Mouse (Mus musculus) midbrain, embryonic 16.5 days (tissue): ENCODE results near the gene Hps3. TPM values are rescaled to one million over a fixed set of nuclear protein-coding genes. Genes with fewer than 3 reads are reported as not detected.
"Not testable (repeated sequence)": the region's sequence is repeated elsewhere in the genome, so short reads cannot be mapped to it uniquely, and the experiment has no call there.

Experiments
- ATAC-seq: fragments of 200-750 bp; cut with Nextera tagmentation; 2 replicates; pipeline ENCODE4 v1.8.0; 2017; ENCODE audit warnings: moderate TSS enrichment
- H3K27ac ChIP-seq: fragments of 300-500 bp; sonication (generic); 2 replicates; pipeline ENCODE4 v1.5.1; 2014; ENCODE audit warnings: mild to moderate bottlenecking, low read length, mixed read lengths
- H3K27me3 ChIP-seq: fragments of 300-500 bp; sonication (generic); 2 replicates; pipeline ENCODE4 v1.6.1; 2014; ENCODE audit warnings: low read depth, low read length, mixed read lengths; ENCODE audit not compliant: control insufficient read depth, insufficient read depth
- H3K36me3 ChIP-seq: fragments of 300-500 bp; sonication (generic); 2 replicates; pipeline ENCODE4 v1.6.1; 2014; ENCODE audit warnings: mild to moderate bottlenecking, low read length, moderate library complexity, mixed read lengths; ENCODE audit not compliant: control insufficient read depth, insufficient read depth
- H3K4me1 ChIP-seq: fragments of 300-500 bp; sonication (generic); 2 replicates; pipeline ENCODE4 v1.6.1; 2014; ENCODE audit warnings: mild to moderate bottlenecking, low read length, mixed read lengths; ENCODE audit not compliant: control insufficient read depth, insufficient read depth
- H3K4me2 ChIP-seq: fragments of 300-500 bp; sonication (generic); 2 replicates; pipeline ENCODE4 v1.6.1; 2014; ENCODE audit warnings: mild to moderate bottlenecking, low read length, mixed read lengths
- H3K4me3 ChIP-seq: fragments of 300-500 bp; sonication (generic); 2 replicates; pipeline ENCODE4 v1.5.1; 2014; ENCODE audit warnings: low read depth, mild to moderate bottlenecking, low read length, moderate library complexity, mixed read lengths
- H3K9ac ChIP-seq: fragments of 300-500 bp; sonication (generic); 2 replicates; pipeline ENCODE4 v1.6.1; 2014; ENCODE audit warnings: low read depth, low read length, mixed read lengths
- H3K9me3 ChIP-seq: fragments of 300-500 bp; sonication (generic); replicated peaks from 2 replicates; pipeline ENCODE4 v1.6.1; 2014; ENCODE audit warnings: mild to moderate bottlenecking, low read length, mixed read lengths; ENCODE audit not compliant: control insufficient read depth, poor library complexity, severe bottlenecking
- WGBS: fragments of 180-500 bp; shearing (Covaris S2); extraction: QIAGEN DNeasy Blood & Tissue Kit; methylation state at CpG from one replicate; pipeline ENCODE4 v1.1.7; 2014; 5-methylcytosine and 5-hydroxymethylcytosine counted together
- polyA plus RNA-seq: library from polyadenylated mRNA; unstranded; fragments of >200 nt; fragmentation: Nextera tagmentation; extraction: Ambion mirVana; gene quantifications from 2 replicates; pipeline ENCODE4 v1.2.1, GENCODE M21; 2015

Hps3 gene
- polyA plus RNA-seq, 1 experiment from 2014 or later: 12.3 TPM

- H3K36me3 ChIP-seq: no peaks in the 10 kb centered on the region
- no peak overlapping the region for H3K9ac ChIP-seq
- H3K27ac ChIP-seq: no peak overlapping the region
- 90% methylated on average over 3 of the region's 3 CpGs for WGBS
- no peaks in the 10 kb centered on the region for H3K4me1 ChIP-seq
- H3K9me3 ChIP-seq: no peaks in the 10 kb centered on the region
- ATAC-seq: no peak
- no peaks in the 10 kb centered on the region for H3K27me3 ChIP-seq
- H3K4me2 ChIP-seq: no peak overlapping the region
- H3K4me3 ChIP-seq: no peak overlapping the region
Observed at GRCm38 (mm10) chr3:19962769-19963513, 72.2 kb downstream of the Hps3 start.

DNA sequence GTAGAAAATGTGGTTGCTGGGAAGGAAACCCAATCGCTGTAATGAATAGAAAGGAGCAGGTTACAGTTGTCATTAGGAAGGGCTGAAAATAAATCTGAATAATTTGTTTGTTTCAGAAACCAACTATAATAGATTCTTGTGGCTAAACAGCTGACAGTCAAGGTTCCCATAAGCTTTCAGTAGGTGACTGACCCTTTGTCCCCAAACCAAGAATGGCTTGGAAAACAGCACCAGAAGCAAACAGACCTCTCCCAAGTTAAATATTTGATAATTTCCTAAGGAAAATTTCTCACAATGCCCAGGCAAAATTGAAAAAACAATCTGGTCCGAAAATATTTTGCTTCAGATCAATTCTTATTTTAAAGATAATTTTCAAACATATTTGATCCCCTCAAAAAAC, 73.8 kb downstream of the Hps3 start:
- Histone ChIP-seq H3K36me3 (no peaks in the 10 kb centered on the region), H3K27ac (no peak overlapping the region), H3K4me1 (no peaks in the 10 kb centered on the region), H3K4me2 (no peak overlapping the region), H3K9me3 (no peaks in the 10 kb centered on the region), H3K4me3 (no peak overlapping the region), H3K9ac (no peak overlapping the region), H3K27me3 (no peaks in the 10 kb centered on the region)
- WGBS: 96% methylated on average over 2 of the region's 2 CpGs
- no peak for ATAC-seq

GRCm38 (mm10) chr3:19960570-19961114, 74.5 kb downstream of the Hps3 start:
- no peaks in the 10 kb centered on the region for H3K36me3 ChIP-seq
- no peak overlapping the region for H3K4me3 ChIP-seq
- H3K9me3 ChIP-seq: no peaks in the 10 kb centered on the region
- H3K9ac ChIP-seq: no peak overlapping the region
- no peaks in the 10 kb centered on the region for H3K4me1 ChIP-seq
- ATAC-seq: no peak
- peak overlapping the region; percentile 20; the same call in 1 of the 2 replicates for H3K27ac ChIP-seq
- H3K27me3 ChIP-seq: no peaks in the 10 kb centered on the region
- H3K4me2 ChIP-seq: no peak overlapping the region
- WGBS: 75% methylated on average over 3 of the region's 3 CpGs

GRCm38 (mm10) chr3:19958983-19959382, 76.1 kb downstream of the Hps3 start:
- ATAC-seq: no peak
- no peaks in the 10 kb centered on the region for H3K4me1 ChIP-seq
- H3K9ac ChIP-seq: no peak overlapping the region
- no peak overlapping the region for H3K4me2 ChIP-seq
- WGBS: 78% methylated on average over 1 of the region's 1 CpGs
- H3K36me3 ChIP-seq: no peaks in the 10 kb centered on the region
- no peaks in the 10 kb centered on the region for H3K27me3 ChIP-seq
- no peaks in the 10 kb centered on the region for H3K9me3 ChIP-seq
- H3K27ac ChIP-seq: no peak overlapping the region
- no peak overlapping the region for H3K4me3 ChIP-seq

DNA sequence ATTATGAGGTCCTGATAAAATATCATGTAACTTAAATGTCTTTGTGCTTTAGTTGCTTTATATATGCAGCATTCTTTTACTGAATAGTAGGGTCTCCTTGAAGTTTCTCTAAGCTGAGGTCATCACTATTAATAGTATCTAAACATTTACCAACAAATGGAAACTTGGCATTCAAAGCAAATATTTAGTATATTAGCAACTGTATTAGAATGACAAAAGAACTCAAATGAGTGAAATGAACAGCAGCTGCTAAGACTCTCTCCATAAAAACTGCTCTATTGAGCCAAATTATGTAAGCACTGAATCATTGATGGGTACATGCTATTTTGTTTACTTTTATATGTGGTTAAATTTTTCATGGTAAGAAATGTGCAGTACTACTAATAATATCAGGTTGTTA, 77.1 kb downstream of the Hps3 start:
- Histone ChIP-seq H3K9ac (no peak overlapping the region), H3K4me1 (no peaks in the 10 kb centered on the region), H3K36me3 (no peaks in the 10 kb centered on the region), H3K4me3 (no peak overlapping the region), H3K27ac (no peak overlapping the region), H3K27me3 (no peaks in the 10 kb centered on the region), H3K4me2 (no peak overlapping the region), H3K9me3 (no peaks in the 10 kb centered on the region)
- ATAC-seq: no peak

- H3K9me3 ChIP-seq: no peaks in the 10 kb centered on the region
- H3K4me3 ChIP-seq: no peak within 1 kb of the TSS
- no peak within 1 kb of the TSS for H3K27ac ChIP-seq
- H3K4me2 ChIP-seq: no peak within 1 kb of the TSS
- no peaks in the 10 kb centered on the region for H3K27me3 ChIP-seq
- no peaks in the 10 kb centered on the region for H3K4me1 ChIP-seq
- H3K36me3 ChIP-seq: no peaks in the 10 kb centered on the region
- ATAC-seq: peak; percentile 32; the same call in 1 of the 2 replicates
- 21% methylated on average over 5 of the region's 5 CpGs for WGBS
- H3K9ac ChIP-seq: no peak within 1 kb of the TSS
Observed at GRCm38 (mm10) chr3:19956885-19957284, 78.2 kb downstream of the Hps3 start, which contains the start of gene Cp. Gene Cp, plus strand, starts transcription at chr3:19957054.

DNA sequence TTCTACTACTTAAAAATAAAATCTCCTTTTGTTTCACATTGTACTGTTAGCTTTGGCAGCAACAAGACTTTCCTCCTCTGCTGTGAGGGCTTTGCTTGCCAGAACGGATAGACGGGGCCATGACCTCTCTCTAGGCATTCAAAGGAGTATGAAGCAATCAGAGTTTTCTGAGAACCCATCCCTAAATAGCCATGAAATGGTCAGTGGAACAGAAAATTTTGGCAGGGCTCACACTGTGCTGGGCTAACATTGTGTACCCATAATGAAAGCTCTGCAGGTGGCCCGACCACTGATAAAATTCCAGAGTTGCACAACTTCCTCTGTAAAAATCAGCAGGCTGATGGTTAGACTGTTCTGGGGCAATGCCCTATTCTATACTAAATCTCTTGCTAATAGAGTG, 81.2 kb downstream of the Hps3 start:
- no peaks in the 10 kb centered on the region for H3K36me3 ChIP-seq
- no peak overlapping the region for H3K4me2 ChIP-seq
- no peak overlapping the region for H3K4me3 ChIP-seq
- no peaks in the 10 kb centered on the region for H3K27me3 ChIP-seq
- no peak overlapping the region for H3K27ac ChIP-seq
- H3K9me3 ChIP-seq: no peaks in the 10 kb centered on the region
- peak; percentile 62; the same call in 1 of the 2 replicates for ATAC-seq
- H3K4me1 ChIP-seq: no peaks in the 10 kb centered on the region
- WGBS: 13% methylated on average over 3 of the region's 3 CpGs
- H3K9ac ChIP-seq: no peak overlapping the region

DNA sequence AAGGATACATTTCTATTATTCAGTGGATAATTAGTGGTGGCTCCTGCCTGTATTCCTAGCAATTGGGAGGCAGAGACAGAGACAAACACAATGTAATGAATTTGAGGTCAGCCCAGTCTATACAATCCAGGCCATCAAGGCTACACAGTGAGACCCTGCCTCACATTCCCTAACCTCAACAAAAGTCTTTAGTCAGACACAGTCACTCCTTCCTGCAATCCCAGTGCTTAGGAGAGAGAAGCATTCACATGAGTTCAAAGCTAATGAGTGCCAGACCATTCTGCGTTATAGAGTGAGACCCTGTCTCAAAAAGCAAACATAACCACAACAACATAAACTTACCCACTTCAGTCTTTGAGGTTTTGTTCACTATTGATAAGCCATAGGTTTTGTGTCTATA, 81.7 kb downstream of the Hps3 start:
- H3K4me1 ChIP-seq: no peaks in the 10 kb centered on the region
- H3K4me2 ChIP-seq: no peak overlapping the region
- WGBS: 24% methylated on average over 1 of the region's 1 CpGs
- H3K27ac ChIP-seq: no peak overlapping the region
- no peaks in the 10 kb centered on the region for H3K27me3 ChIP-seq
- no peak overlapping the region for H3K4me3 ChIP-seq
- H3K9me3 ChIP-seq: no peaks in the 10 kb centered on the region
- no peak overlapping the region for H3K9ac ChIP-seq
- H3K36me3 ChIP-seq: no peaks in the 10 kb centered on the region
- ATAC-seq: no peak

DNA sequence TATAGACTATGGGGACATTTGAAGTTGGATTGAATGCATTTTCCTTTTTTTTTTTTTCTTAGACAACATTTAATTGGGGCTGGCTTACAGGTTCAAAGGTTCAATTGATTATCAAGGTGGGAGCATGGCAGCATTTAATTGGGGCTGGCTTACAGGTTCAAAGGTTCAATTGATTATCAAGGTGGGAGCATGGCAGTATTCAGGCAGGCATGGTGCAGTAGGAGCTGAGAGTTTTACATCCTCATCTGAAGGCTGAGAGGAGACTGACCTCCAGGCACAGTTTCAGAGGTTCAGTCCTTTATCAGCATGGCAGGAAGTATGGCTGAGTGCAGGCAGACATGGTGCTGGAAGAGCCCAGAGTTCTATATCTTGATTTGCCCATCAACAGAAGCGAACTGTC, 85.7 kb downstream of the Hps3 start:
- H3K4me2 ChIP-seq, H3K36me3 ChIP-seq, H3K27ac ChIP-seq, H3K27me3 ChIP-seq, H3K4me3 ChIP-seq, H3K9me3 ChIP-seq, ATAC-seq, H3K9ac ChIP-seq, H3K4me1 ChIP-seq: not testable (repeated sequence)
- WGBS: 96% methylated on average over 1 of the region's 1 CpGs
